Mouse (Mus musculus) intestine, embryonic 16.5 days (tissue): ENCODE data around the gene Gclm. TPM values are rescaled to one million over a fixed set of nuclear protein-coding genes. Genes with fewer than 3 reads are reported as not detected.

Experiments used
- ATAC-seq: fragments of 200-750 bp; cut with Nextera tagmentation; 2 replicates; pipeline ENCODE4 v1.8.0; 2017; ENCODE audit warnings: moderate TSS enrichment, moderate library complexity
- H3K27ac ChIP-seq: fragments of 300-500 bp; sonication (generic); 2 replicates; pipeline ENCODE4 v1.5.1; 2014; ENCODE audit warnings: mild to moderate bottlenecking, low read length
- H3K27me3 ChIP-seq: fragments of 300-500 bp; sonication (generic); replicated peaks from 2 replicates; pipeline ENCODE4 v1.6.1; 2014; ENCODE audit warnings: low read length, control low read depth, mixed read lengths; ENCODE audit not compliant: control insufficient read depth, insufficient read depth
- H3K36me3 ChIP-seq: fragments of 300-500 bp; sonication (generic); 2 replicates; pipeline ENCODE4 v1.6.1; 2014; ENCODE audit warnings: low read length, control low read depth; ENCODE audit not compliant: control insufficient read depth, insufficient read depth
- H3K4me1 ChIP-seq: fragments of 300-500 bp; sonication (generic); 2 replicates; pipeline ENCODE4 v1.6.1; 2014; ENCODE audit warnings: low read length, control low read depth, mixed read lengths; ENCODE audit not compliant: control insufficient read depth, insufficient read depth
- H3K4me2 ChIP-seq: fragments of 300-500 bp; sonication (generic); 2 replicates; pipeline ENCODE4 v1.6.1; 2014; ENCODE audit warnings: low read depth, low read length, control low read depth
- H3K4me3 ChIP-seq: fragments of 300-500 bp; sonication (generic); 2 replicates; pipeline ENCODE4 v1.5.1; 2014; ENCODE audit warnings: mild to moderate bottlenecking, low read length
- H3K9ac ChIP-seq: fragments of 300-500 bp; sonication (generic); 2 replicates; pipeline ENCODE4 v1.6.1; 2014; ENCODE audit warnings: low read depth, low read length
- H3K9me3 ChIP-seq: fragments of 300-500 bp; sonication (generic); 2 replicates; pipeline ENCODE4 v1.6.1; 2016; ENCODE audit warnings: low read length, control low read depth; ENCODE audit not compliant: control insufficient read depth
- WGBS: fragments of 180-500 bp; shearing (Covaris S2); extraction: QIAGEN DNeasy Blood & Tissue Kit; methylation state at CpG from one replicate; pipeline ENCODE4 v1.1.7; 2014; 5-methylcytosine and 5-hydroxymethylcytosine counted together
- polyA plus RNA-seq: library from polyadenylated mRNA; unstranded; fragments of >200 nt; fragmentation: Nextera tagmentation; extraction: Ambion mirVana; gene quantifications from 2 replicates; pipeline ENCODE4 v1.2.1, GENCODE M21; 2015

The Gclm gene
- 84.7 and 122 TPM in 2 replicates for polyA plus RNA-seq

DNA sequence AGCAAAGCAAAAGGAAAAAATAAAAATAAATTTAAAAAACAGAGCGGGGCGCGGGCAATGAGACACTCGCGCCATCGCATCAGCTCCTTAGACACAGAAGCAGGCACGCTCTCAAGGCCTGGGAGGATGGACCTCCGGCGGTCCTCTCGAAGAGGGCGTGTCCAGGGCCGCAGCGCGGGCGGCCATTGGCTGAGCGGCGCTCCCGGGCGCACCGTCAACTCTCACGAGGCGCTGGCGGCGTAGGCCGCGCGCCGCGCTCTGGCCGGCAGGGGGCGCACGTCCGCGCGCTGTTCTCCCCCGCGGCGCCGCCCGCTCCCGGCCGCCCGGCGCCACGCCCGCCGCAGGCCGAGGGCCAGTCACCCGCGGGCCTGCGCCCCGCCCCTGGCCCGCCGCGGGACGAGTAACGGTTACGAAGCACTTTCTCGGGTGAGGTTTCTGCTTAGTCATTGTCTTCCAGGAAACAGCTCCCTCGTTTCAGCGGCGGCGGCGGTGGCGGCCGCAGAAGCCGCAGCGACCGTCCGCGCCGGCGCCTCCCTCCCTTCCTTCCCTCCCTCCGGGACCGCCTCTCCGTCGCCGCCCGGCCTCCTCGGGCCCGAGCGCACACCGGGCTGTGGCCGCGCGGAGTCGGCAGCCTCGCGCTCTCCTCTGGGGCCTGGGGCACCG, at the start of gene Gclm:
Gclm (plus strand) TSS at position 343 of the 663 bp plus-strand sequence.
- Histone ChIP-seq H3K4me3 (peak within 1 kb of the TSS; percentile 90), H3K9ac (peak within 1 kb of the TSS; percentile 92), H3K27me3 (no peaks in the 10 kb centered on the region), H3K4me2 (peak within 1 kb of the TSS; percentile 84), H3K9me3 (no peaks in the 10 kb centered on the region), H3K4me1 (peaks cover 20% of the 10 kb centered on the region), H3K36me3 (no peaks in the 10 kb centered on the region), H3K27ac (peak within 1 kb of the TSS; percentile 93)
- under 1% methylated on average over 72 of the region's 90 CpGs for whole genome bisulfite sequencing
- ATAC-seq, result peak; percentile 96

- no peak overlapping the region for H3K27ac ChIP-seq
- WGBS, result 65% methylated on average over 4 of the region's 4 CpGs
- no peaks in the 10 kb centered on the region for H3K36me3 ChIP-seq
- no peak overlapping the region for H3K9ac ChIP-seq
- ATAC-seq, result no peak
- H3K27me3 ChIP-seq, result no peaks in the 10 kb centered on the region
- H3K9me3 ChIP-seq, result no peaks in the 10 kb centered on the region
- no peak overlapping the region for H3K4me3 ChIP-seq
- H3K4me1 ChIP-seq, result peaks cover 12% of the 10 kb centered on the region
- no peak overlapping the region for H3K4me2 ChIP-seq
These were observed 48.6 kb upstream of the Gclm start for GRCm38 (mm10) chr3:122196621-122197298.

GRCm38 (mm10) chr3:122198532-122198931, 46.8 kb upstream of the Gclm start:
- WGBS, result 50% methylated on average over 2 of the region's 2 CpGs
- ATAC-seq, result peak; percentile 21; the same call in 1 of the 2 replicates
- H3K27me3 ChIP-seq, result no peaks in the 10 kb centered on the region
- peak overlapping the region; percentile 75 for H3K27ac ChIP-seq
- no peaks in the 10 kb centered on the region for H3K9me3 ChIP-seq
- H3K4me1 ChIP-seq, result peaks cover 23% of the 10 kb centered on the region
- no peak overlapping the region for H3K9ac ChIP-seq
- no peaks in the 10 kb centered on the region for H3K36me3 ChIP-seq
- 0 out of 2 replicates have a peak overlapping the region, but pooled peaks have one; percentile 8 for H3K4me2 ChIP-seq
- H3K4me3 ChIP-seq, result no peak overlapping the region

GRCm38 (mm10) chr3:122198966-122199381, 46.4 kb upstream of the Gclm start:
- Histone ChIP-seq H3K4me1 (peaks cover 23% of the 10 kb centered on the region), H3K9ac (no peak overlapping the region), H3K36me3 (no peaks in the 10 kb centered on the region), H3K9me3 (no peaks in the 10 kb centered on the region), H3K4me3 (no peak overlapping the region), H3K27me3 (no peaks in the 10 kb centered on the region), H3K27ac (peak overlapping the region; percentile 75), H3K4me2 (0 out of 2 replicates have a peak overlapping the region, but pooled peaks have one; percentile 8)
- 33% methylated on average over 8 of the region's 8 CpGs for WGBS
- ATAC-seq, result peak; percentile 96

DNA sequence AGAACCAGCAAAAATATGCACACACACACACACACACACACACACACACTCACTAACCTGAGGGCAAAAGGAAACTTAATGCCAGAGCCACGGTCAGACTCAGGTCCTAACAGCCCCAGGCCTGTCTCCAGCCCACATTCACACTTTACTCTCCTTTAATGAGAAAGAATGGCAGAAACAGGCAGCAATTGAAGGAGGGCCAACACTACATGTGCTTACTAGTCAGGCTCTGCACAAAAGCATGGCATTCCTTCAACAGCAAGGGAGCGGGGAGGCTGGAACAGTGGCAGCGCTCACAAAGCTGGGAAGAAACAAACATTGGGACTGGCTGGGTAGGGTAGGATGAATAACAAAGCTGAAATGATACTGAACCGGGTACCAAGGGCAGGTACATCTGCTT, 45.8 kb upstream of the Gclm start:
- H3K27me3 ChIP-seq, result no peaks in the 10 kb centered on the region
- H3K4me2 ChIP-seq, result no peak overlapping the region
- no peaks in the 10 kb centered on the region for H3K36me3 ChIP-seq
- 78% methylated on average over 4 of the region's 4 CpGs for WGBS
- H3K9ac ChIP-seq, result no peak overlapping the region
- no peak overlapping the region for H3K4me3 ChIP-seq
- peak overlapping the region; percentile 75 for H3K27ac ChIP-seq
- no peaks in the 10 kb centered on the region for H3K9me3 ChIP-seq
- ATAC-seq, result no peak
- H3K4me1 ChIP-seq, result peaks cover 23% of the 10 kb centered on the region

- no peak overlapping the region for H3K9ac ChIP-seq
- ATAC-seq, result no peak
- H3K4me1 ChIP-seq, result peaks cover 23% of the 10 kb centered on the region
- H3K4me2 ChIP-seq, result no peak overlapping the region
- WGBS, result 89% methylated on average over 5 of the region's 5 CpGs
- no peak overlapping the region; the same call in 1 of the 2 replicates for H3K27ac ChIP-seq
- H3K9me3 ChIP-seq, result no peaks in the 10 kb centered on the region
- H3K36me3 ChIP-seq, result no peaks in the 10 kb centered on the region
- no peak overlapping the region for H3K4me3 ChIP-seq
- no peaks in the 10 kb centered on the region for H3K27me3 ChIP-seq
These were observed 45.3 kb upstream of the Gclm start for GRCm38 (mm10) chr3:122200017-122200416.

- no peaks in the 10 kb centered on the region for H3K27me3 ChIP-seq
- H3K9ac ChIP-seq, result no peak overlapping the region
- H3K4me2 ChIP-seq, result no peak overlapping the region
- no peaks in the 10 kb centered on the region for H3K36me3 ChIP-seq
- no peak overlapping the region; the same call in 1 of the 2 replicates for H3K27ac ChIP-seq
- 56% methylated on average over 5 of the region's 5 CpGs for WGBS
- ATAC-seq, result no peak
- H3K4me1 ChIP-seq, result peaks cover 23% of the 10 kb centered on the region
- no peak overlapping the region for H3K4me3 ChIP-seq
- H3K9me3 ChIP-seq, result no peaks in the 10 kb centered on the region
These were observed 44.9 kb upstream of the Gclm start for GRCm38 (mm10) chr3:122200447-122200846.

DNA sequence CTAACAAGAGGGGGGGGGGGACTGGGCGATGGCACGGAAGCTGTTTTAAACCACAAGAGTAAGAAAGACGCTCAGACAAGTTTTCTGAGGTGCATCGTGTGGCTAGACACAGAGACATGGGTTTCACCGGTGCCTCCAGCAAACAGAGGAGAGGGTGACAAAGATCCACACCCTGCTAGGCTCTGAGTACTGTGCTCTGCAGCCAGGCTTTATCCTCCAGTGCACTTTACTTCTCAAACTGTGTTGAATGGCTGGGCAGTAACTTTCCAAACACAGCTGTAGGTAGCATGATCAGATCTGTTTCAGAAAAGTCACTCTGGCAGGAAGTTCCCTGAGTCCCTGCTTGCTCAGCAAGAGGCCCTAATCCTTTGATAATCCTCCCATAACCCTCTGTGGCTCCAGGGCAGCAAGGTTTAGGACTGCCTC, 43.0 kb upstream of the Gclm start:
- Histone ChIP-seq H3K4me3 (no peak overlapping the region), H3K27ac (peak overlapping the region; percentile 70), H3K9me3 (no peaks in the 10 kb centered on the region), H3K9ac (peak overlapping the region; percentile 28; the same call in 1 of the 2 replicates), H3K4me2 (no peak overlapping the region), H3K4me1 (peaks cover 23% of the 10 kb centered on the region), H3K36me3 (no peaks in the 10 kb centered on the region), H3K27me3 (no peaks in the 10 kb centered on the region)
- WGBS, result 39% methylated on average over 5 of the region's 5 CpGs
- ATAC-seq, result no peak

- H3K27me3 ChIP-seq, result no peaks in the 10 kb centered on the region
- ATAC-seq, result no peak
- H3K36me3 ChIP-seq, result no peaks in the 10 kb centered on the region
- no peak overlapping the region for H3K4me3 ChIP-seq
- H3K4me2 ChIP-seq, result no peak overlapping the region
- WGBS, result 74% methylated on average over 9 of the region's 9 CpGs
- H3K4me1 ChIP-seq, result peaks cover 27% of the 10 kb centered on the region
- no peaks in the 10 kb centered on the region for H3K9me3 ChIP-seq
- no peak overlapping the region for H3K27ac ChIP-seq
- H3K9ac ChIP-seq, result no peak overlapping the region
These were observed 41.6 kb upstream of the Gclm start for GRCm38 (mm10) chr3:122203675-122204329.
